Mouse (Mus musculus): ENCODE results near the gene Hnrnpul1.

DNA sequence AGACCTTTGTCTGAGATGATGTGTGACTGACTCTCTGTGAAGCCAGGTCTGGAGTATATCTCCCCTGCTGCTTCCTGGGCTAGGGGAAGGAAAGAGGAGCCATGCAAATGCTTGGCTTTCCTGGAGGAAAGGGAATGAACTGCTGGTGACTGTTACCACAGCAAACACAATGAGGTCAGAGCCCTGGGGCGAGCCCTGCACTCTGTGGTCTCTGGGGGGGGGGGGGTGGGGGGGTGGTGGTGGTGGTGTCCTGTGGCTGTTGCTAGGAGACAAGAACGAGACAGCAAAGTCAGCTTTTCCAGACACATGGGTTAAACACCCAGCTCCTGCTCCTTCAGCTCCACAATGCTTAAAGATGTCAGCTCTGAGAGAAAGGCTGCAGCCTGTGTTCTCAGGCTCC, 25.2 kb downstream of the Hnrnpul1 start:
- TF ChIP-seq CTCF (IDR thresholded peaks at IDR 0.05; ENCODE audit: control insufficient read depth, insufficient read depth, insufficient replicate concordance, low read depth, low read length) (no peak), POLR2A (IDR thresholded peaks at IDR 0.05; ENCODE audit: control insufficient read depth, low read depth, low read length) (no peak)

All from testis, adult 2 months (tissue).